In the genomic region with DNA sequence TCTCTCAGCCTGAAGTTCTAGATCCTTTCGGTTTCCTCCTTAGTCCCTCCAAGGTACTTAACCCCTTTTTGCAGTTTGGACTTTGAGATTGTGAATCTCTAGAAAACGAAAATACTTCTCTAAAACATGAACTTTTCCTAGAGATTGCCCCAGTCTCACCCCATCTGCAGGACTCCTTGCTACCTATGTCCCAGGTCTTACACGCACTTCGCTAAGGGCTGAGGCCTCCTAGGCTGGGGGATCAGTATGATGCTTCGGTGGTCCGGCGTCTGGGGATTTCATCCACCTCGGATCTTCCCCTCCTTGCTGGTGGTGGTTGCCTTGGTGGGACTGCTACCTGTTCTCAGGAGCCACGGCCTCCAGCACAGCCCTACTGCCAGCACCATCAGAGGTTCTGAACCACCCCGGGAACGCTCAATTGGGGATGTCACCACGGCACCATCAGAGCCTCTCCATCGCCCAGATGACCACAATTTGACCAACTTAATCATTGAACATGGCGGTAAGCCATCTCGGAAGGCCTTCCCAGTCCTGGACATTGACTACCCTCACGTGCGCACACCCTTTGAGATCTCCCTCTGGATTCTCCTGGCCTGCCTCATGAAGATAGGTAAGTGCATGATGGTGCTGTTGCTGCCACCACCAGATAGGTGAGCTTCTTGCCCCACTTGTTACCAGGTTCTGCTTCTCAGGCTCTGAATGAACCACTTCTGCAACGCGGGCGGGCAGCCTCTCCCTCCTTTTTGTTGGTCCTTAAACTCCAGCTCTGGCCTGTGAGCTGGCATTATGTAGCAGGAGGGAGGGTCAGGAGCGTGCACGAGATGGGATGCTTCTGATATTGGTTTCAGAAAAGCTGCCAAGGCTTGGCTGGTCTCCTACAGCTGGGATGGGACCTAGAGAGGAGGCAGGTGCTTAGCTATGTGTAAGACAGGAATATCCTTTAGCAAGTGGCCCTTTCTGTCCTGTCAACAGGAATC, we compare ENCODE assay signal across 1 mouse cellular context.
TF ChIP-seq lines count a peak whose summit lies in the region.

No protein-coding gene starts in this region.

TF ChIP-seq in MEL, 35 proteins besides CTCF, POLR2A, EP300 and RAD21 (continued from another document):
- TF ChIP-seq USF1 (IDR thresholded peaks at IDR 0.05; ENCODE audit: low read depth, low read length) (no peak), POLR2AphosphoS5 (IDR thresholded peaks at IDR 0.05; ENCODE audit: borderline replicate concordance, low read depth, low read length) (no peak), GABPA (IDR thresholded peaks at IDR 0.05; ENCODE audit: low read depth, low read length) (no peak)
